Mouse (Mus musculus) urinary bladder, postnatal 0 days (tissue): Measurements from ENCODE around the gene Stil. TPM values are rescaled to one million over a fixed set of nuclear protein-coding genes. Genes with fewer than 3 reads are reported as not detected.

Experiments
- polyA plus RNA-seq: library from polyadenylated mRNA; unstranded; fragments of >200 nt; fragmentation: Nextera tagmentation; extraction: Ambion mirVana; gene quantifications from 2 replicates; pipeline ENCODE4 v1.2.1, GENCODE M21; 2015

The Stil gene
- 1.7 and 3.2 TPM in 2 replicates for polyA plus RNA-seq

DNA sequence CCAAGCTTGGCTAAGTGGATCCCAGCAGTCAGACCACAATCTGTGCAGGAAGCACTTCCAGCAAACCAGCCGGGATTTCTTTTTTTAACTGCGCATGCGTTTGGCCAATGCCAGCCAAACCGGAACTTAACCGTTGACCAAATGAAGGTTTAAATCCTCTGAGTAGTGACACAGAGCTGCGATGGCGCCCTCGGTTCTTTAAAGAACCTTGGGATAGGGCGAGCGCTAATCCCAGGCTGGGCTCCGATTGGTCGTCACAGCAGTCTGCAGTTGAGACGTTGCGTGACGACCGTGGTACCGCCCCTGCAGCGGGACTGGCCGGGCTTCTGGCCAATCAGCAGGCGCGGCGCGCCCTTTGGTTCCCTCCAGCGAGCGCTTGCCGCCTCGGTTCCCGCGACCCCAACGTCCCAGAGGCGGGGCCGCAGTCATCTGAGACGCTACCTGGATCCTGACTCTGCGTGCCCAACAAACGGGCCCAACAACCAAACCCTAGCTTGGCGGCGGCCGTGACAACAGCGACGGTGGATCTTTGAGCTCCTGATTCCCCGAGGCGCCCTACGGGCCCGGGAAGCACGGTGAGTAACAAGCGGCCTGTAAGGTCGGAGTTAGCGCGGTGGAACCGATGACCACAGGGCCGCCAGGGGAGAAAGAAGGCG, at the start of gene Stil:
Gene Stil (plus strand): TSS at position 387 of the 656 bp plus-strand sequence.

GRCm38 (mm10) chr4:114986591-114987432, 13.1 kb upstream of the Stil start, which contains the start of gene Cmpk1:
Gene Cmpk1 (minus strand): TSS chr4:114987241.

DNA sequence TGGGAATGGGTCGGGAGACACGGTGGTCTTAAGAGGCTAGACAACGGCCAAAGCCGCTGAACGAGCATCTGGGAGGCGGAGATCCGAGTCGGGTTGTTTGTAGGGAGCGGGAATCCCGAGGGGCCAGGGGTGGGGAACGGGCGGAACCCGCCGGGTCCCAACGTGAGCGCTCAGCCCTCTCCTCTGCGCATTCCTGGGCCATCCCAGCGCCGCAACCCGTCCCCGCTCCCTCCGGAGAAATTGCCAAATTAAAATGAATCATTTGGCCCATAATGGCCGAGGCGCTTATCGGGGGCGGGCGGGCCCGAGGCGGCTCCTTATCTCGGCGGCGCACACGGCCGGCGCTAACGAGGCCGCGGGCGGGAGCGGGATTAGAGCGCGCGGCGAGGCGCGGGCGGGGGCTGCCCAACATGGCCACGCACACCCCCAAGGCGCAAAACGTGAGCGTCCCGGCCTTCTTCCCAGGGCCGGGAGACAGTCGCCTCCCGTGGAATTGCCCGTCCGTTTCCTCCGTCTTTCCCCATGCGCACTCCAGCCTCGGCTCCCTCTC, 56.5 kb downstream of the Stil start, which contains the start of gene Tal1:
Gene Tal1 (plus strand): TSS at position 56 of the 550 bp plus-strand sequence.

GRCm38 (mm10) chr4:115088611-115089338, 88.8 kb downstream of the Stil start, which contains the start of gene Pdzk1ip1:
Gene Pdzk1ip1 (plus strand): TSS chr4:115088708.

Other genes with a start within 250 kb of the Stil start
- gene Gm12830, start 178.4 kb upstream of the Stil start, polyA plus RNA-seq: not detected in 2 replicates
- 0.16 and 0.18 TPM in 2 replicates for gene Foxd2, start 91.3 kb upstream of the Stil start, polyA plus RNA-seq
- gene Foxe3, start 74.1 kb upstream of the Stil start, polyA plus RNA-seq: not detected in 2 replicates
- gene Cmpk1, start 12.9 kb upstream of the Stil start, polyA plus RNA-seq: 117 and 148 TPM in 2 replicates
- 0.18 and 0.39 TPM in 2 replicates for gene Tal1, start 56.3 kb downstream of the Stil start, polyA plus RNA-seq
- gene Pdzk1ip1, start 88.5 kb downstream of the Stil start, polyA plus RNA-seq: 57.7 and 58.1 TPM in 2 replicates
- not detected in 2 replicates for gene Cyp4x1, start 134.1 kb downstream of the Stil start, polyA plus RNA-seq
- gene Cyp4a29, start 241.9 kb downstream of the Stil start, polyA plus RNA-seq: not detected in 2 replicates